Mouse (Mus musculus): ENCODE measurements around the gene Olfr748. TPM values are rescaled to one million over a fixed set of nuclear protein-coding genes. Genes with fewer than 3 reads are reported as not detected.

Olfr748 gene
- polyA plus RNA-seq, 1 experiment from 2014 or later: not detected

Other genes with a start within 250 kb of the Olfr748 start
- not detected in 2 replicates for gene Olfr741, start 234.6 kb upstream of the Olfr748 start, polyA plus RNA-seq (2014; fragmentation: Nextera tagmentation; extraction: Ambion mirVana)
- gene Olfr742, start 203.8 kb upstream of the Olfr748 start, polyA plus RNA-seq (2014; fragmentation: Nextera tagmentation; extraction: Ambion mirVana): not detected in 2 replicates
- gene Olfr743, start 185.5 kb upstream of the Olfr748 start, polyA plus RNA-seq (2014; fragmentation: Nextera tagmentation; extraction: Ambion mirVana): not detected in 2 replicates
- gene Olfr744, start 92.5 kb upstream of the Olfr748 start, polyA plus RNA-seq (2014; fragmentation: Nextera tagmentation; extraction: Ambion mirVana): not detected in 2 replicates
- not detected in 2 replicates for gene Olfr745, start 68.0 kb upstream of the Olfr748 start, polyA plus RNA-seq (2014; fragmentation: Nextera tagmentation; extraction: Ambion mirVana)
- not detected in 2 replicates for gene Olfr746, start 60.3 kb upstream of the Olfr748 start, polyA plus RNA-seq (2014; fragmentation: Nextera tagmentation; extraction: Ambion mirVana)
- gene Olfr747, start 14.2 kb upstream of the Olfr748 start, polyA plus RNA-seq (2014; fragmentation: Nextera tagmentation; extraction: Ambion mirVana): not detected in 2 replicates
- gene Olfr749, start 37.7 kb downstream of the Olfr748 start, polyA plus RNA-seq (2014; fragmentation: Nextera tagmentation; extraction: Ambion mirVana): not detected in 2 replicates
- gene Ttc5, start 78.1 kb downstream of the Olfr748 start, polyA plus RNA-seq (2014; fragmentation: Nextera tagmentation; extraction: Ambion mirVana): 48.8 and 51.8 TPM in 2 replicates
- not detected in 2 replicates for gene Ccnb1ip1, start 100.4 kb downstream of the Olfr748 start, polyA plus RNA-seq (2014; fragmentation: Nextera tagmentation; extraction: Ambion mirVana)
- 42.4 and 46.0 TPM in 2 replicates for gene Parp2, start 100.5 kb downstream of the Olfr748 start, polyA plus RNA-seq (2014; fragmentation: Nextera tagmentation; extraction: Ambion mirVana)
- 6.6 and 8.3 TPM in 2 replicates for gene Tep1, start 163.2 kb downstream of the Olfr748 start, polyA plus RNA-seq (2014; fragmentation: Nextera tagmentation; extraction: Ambion mirVana)
- gene Klhl33, start 190.1 kb downstream of the Olfr748 start, polyA plus RNA-seq (2014; fragmentation: Nextera tagmentation; extraction: Ambion mirVana): 0.11 and 0.26 TPM in 2 replicates
- 118 and 134 TPM in 2 replicates for gene Osgep, start 217.5 kb downstream of the Olfr748 start, polyA plus RNA-seq (2014; fragmentation: Nextera tagmentation; extraction: Ambion mirVana)
- gene Apex1, start 217.6 kb downstream of the Olfr748 start, polyA plus RNA-seq (2014; fragmentation: Nextera tagmentation; extraction: Ambion mirVana): 127 and 132 TPM in 2 replicates
- 24.0 and 35.1 TPM in 2 replicates for gene Pip4p1, start 223.5 kb downstream of the Olfr748 start, polyA plus RNA-seq (2014; fragmentation: Nextera tagmentation; extraction: Ambion mirVana)
- gene Pnp, start 223.7 kb downstream of the Olfr748 start, polyA plus RNA-seq (2014; fragmentation: Nextera tagmentation; extraction: Ambion mirVana): 30.5 and 32.2 TPM in 2 replicates
- gene Gm49342, start 237.1 kb downstream of the Olfr748 start, polyA plus RNA-seq (2014; fragmentation: Nextera tagmentation; extraction: Ambion mirVana): not detected in 2 replicates
- gene Pnp2, start 248.6 kb downstream of the Olfr748 start, polyA plus RNA-seq (2014; fragmentation: Nextera tagmentation; extraction: Ambion mirVana): 0.36 and 0.59 TPM in 2 replicates